Mouse (Mus musculus) adrenal gland, adult 18-20 months (tissue): ENCODE measurements around the gene Usp2. TPM values are rescaled to one million over a fixed set of nuclear protein-coding genes. Genes with fewer than 3 reads are reported as not detected.

Experiments used
- DNase-seq, 2 experiments: peaks; one replicate each; pipeline ENCODE4 v3.0.0; 2021 to 2022; ENCODE audit warnings: low spot score in 2 of 2
- total RNA-seq, 2 experiments: library from RNA; stranded (reverse); gene quantifications; 1 replicate in 1 of 2; 2 replicates in 1 of 2; pipeline ENCODE4 v1.2.3; 2021

The Usp2 gene
- total RNA-seq, 2 experiments from 2014 or later = 36.4 to 40.9 TPM

- no peak for DNase-seq
Measured at GRCm38 (mm10) chr9:44045158-44045883, 21.5 kb upstream of the Usp2 start.

GRCm38 (mm10) chr9:44045884-44046272 is 20.9 kb upstream of the Usp2 start:
- no peak for DNase-seq

- DNase-seq = no peak
Measured at GRCm38 (mm10) chr9:44046426-44046825, 20.4 kb upstream of the Usp2 start.

- no peak for DNase-seq
Measured at GRCm38 (mm10) chr9:44047071-44047470, 19.8 kb upstream of the Usp2 start.

- DNase-seq = no peak
Measured at GRCm38 (mm10) chr9:44047571-44048490, 19.0 kb upstream of the Usp2 start.

- no peak for DNase-seq
Measured at GRCm38 (mm10) chr9:44048541-44049380, 18.1 kb upstream of the Usp2 start.

GRCm38 (mm10) chr9:44049381-44050165 is 17.2 kb upstream of the Usp2 start:
- no peak for DNase-seq

- no peak for DNase-seq
Measured at GRCm38 (mm10) chr9:44052855-44053254, 14.0 kb upstream of the Usp2 start.

- no peak for DNase-seq
Measured at GRCm38 (mm10) chr9:44053936-44054335, 12.9 kb upstream of the Usp2 start.

- no peak for DNase-seq
Measured at GRCm38 (mm10) chr9:44058606-44059005, 8.2 kb upstream of the Usp2 start.

- DNase-seq = no peak
Measured at GRCm38 (mm10) chr9:44065177-44065576, 1.6 kb upstream of the Usp2 start.

- no peak for DNase-seq
Measured at GRCm38 (mm10) chr9:44067241-44067959, 579 bp downstream of the Usp2 start.

GRCm38 (mm10) chr9:44067960-44068330 is 1.1 kb downstream of the Usp2 start:
- DNase-seq = no peak

- DNase-seq = no peak
Measured at GRCm38 (mm10) chr9:44069252-44069651, 2.4 kb downstream of the Usp2 start.

- DNase-seq = no peak
Measured at GRCm38 (mm10) chr9:44070113-44070843, 3.5 kb downstream of the Usp2 start.

- no peak for DNase-seq
Measured at GRCm38 (mm10) chr9:44070844-44071231, 4.0 kb downstream of the Usp2 start.

- DNase-seq = peak in 1 of 2 experiments; percentile 37
Measured at GRCm38 (mm10) chr9:44071914-44072598, 5.2 kb downstream of the Usp2 start.

- peak in 1 of 2 experiments; percentile 46 for DNase-seq
Measured at GRCm38 (mm10) chr9:44072599-44072915, 5.7 kb downstream of the Usp2 start.

- no peak for DNase-seq
Measured at GRCm38 (mm10) chr9:44073115-44073514, 6.3 kb downstream of the Usp2 start.
